Mouse (Mus musculus) cerebellum, adult 11 months (tissue): ENCODE data around the gene Pkp3.
A peak's percentile ranks its signal among the peaks of the same experiment; 100 is the strongest.
"Not testable (repeated sequence)": the region's sequence is repeated elsewhere in the genome, so short reads cannot be mapped to it uniquely, and the experiment has no call there.

Experiments used
- DNase-seq: peaks from one replicate; pipeline ENCODE4 v3.0.0; 2022

Gene Pkp3

GRCm38 (mm10) chr7:141077841-141078240 is at the start of gene Pkp3:
TSS of gene Pkp3 (plus strand) at chr7:141078218.
- no peak for DNase-seq

- DNase-seq, result no peak
Measured at GRCm38 (mm10) chr7:141028831-141029230, 49.2 kb upstream of the Pkp3 start, which contains the start of gene Gm17387. TSS of gene Gm17387 (plus strand) at chr7:141029131.

GRCm38 (mm10) chr7:141030390-141030789 is 47.6 kb upstream of the Pkp3 start:
- DNase-seq, result no peak

- DNase-seq, result no peak
Measured at GRCm38 (mm10) chr7:141032458-141033167, 45.4 kb upstream of the Pkp3 start.

- DNase-seq, result not testable (repeated sequence)
Measured at GRCm38 (mm10) chr7:141036624-141037023, 41.4 kb upstream of the Pkp3 start.

GRCm38 (mm10) chr7:141038090-141039032 is 39.7 kb upstream of the Pkp3 start:
- no peak for DNase-seq

- no peak for DNase-seq
Measured at GRCm38 (mm10) chr7:141039386-141040107, 38.5 kb upstream of the Pkp3 start.

GRCm38 (mm10) chr7:141040867-141041606 is 37.0 kb upstream of the Pkp3 start:
- no peak for DNase-seq

GRCm38 (mm10) chr7:141041661-141042060 is 36.4 kb upstream of the Pkp3 start:
- peak; percentile 30 for DNase-seq

- no peak for DNase-seq
Measured at GRCm38 (mm10) chr7:141042539-141042938, 35.5 kb upstream of the Pkp3 start.

GRCm38 (mm10) chr7:141046931-141047580 is 31.0 kb upstream of the Pkp3 start:
- DNase-seq, result no peak

GRCm38 (mm10) chr7:141047581-141048225 is 30.3 kb upstream of the Pkp3 start:
- DNase-seq, result no peak

- peak; percentile 87 for DNase-seq
Measured at GRCm38 (mm10) chr7:141048226-141049218, 29.5 kb upstream of the Pkp3 start.

- no peak for DNase-seq
Measured at GRCm38 (mm10) chr7:141049326-141049725, 28.7 kb upstream of the Pkp3 start.

GRCm38 (mm10) chr7:141051060-141051685 is 26.8 kb upstream of the Pkp3 start:
- no peak for DNase-seq

GRCm38 (mm10) chr7:141052016-141052415 is 26.0 kb upstream of the Pkp3 start:
- DNase-seq, result no peak

- no peak for DNase-seq
Measured at GRCm38 (mm10) chr7:141052421-141052820, 25.6 kb upstream of the Pkp3 start.

GRCm38 (mm10) chr7:141055785-141056184 is 22.2 kb upstream of the Pkp3 start:
- no peak for DNase-seq

GRCm38 (mm10) chr7:141056976-141057375 is 21.0 kb upstream of the Pkp3 start:
- DNase-seq, result no peak

GRCm38 (mm10) chr7:141057541-141057940 is 20.5 kb upstream of the Pkp3 start:
- DNase-seq, result no peak
